Mouse (Mus musculus): ENCODE data around the gene Cenpx. TPM values are rescaled to one million over a fixed set of nuclear protein-coding genes. Genes with fewer than 3 reads are reported as not detected.

The Cenpx gene
- polyA plus RNA-seq, 1 experiment from 2014 or later, result 106 TPM

DNA sequence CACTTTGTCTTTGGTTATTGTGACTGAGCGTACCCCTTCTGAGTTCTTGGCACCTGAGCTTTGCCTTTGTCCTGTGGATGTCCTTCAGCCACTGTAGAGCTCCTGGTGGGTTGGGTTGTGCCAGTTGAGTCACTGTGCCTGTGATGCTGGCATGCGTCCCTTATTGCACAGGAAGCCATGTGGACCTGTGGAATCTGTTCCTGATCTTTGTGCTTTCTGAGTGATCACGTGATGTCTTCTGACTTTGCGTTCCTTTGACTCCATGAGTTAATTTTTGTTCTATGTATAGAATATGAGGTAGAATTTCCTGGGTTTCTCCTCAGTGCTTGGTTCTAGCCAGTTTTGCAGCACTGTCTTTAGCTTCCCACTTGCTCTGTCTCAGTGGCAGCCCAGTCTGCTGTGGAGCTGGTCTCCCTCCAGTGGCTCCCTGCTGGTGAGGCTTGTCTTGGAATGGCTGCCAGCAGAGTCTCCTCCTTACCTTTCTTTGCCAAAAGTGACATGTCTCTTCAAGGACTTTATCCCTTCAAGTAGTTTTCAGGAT is 21.0 kb downstream of the Cenpx start:
- H3K4me3 ChIP-seq (ENCODE audit: low read length), result no peak overlapping the region
- no peaks in the 10 kb centered on the region for H3K9me3 ChIP-seq (ENCODE audit: control insufficient read depth, low read length)
- H3K4me2 ChIP-seq (ENCODE audit: low read length), result no peak overlapping the region
- no peak overlapping the region for H3K9ac ChIP-seq (ENCODE audit: low read depth, low read length)
- H3K27ac ChIP-seq (ENCODE audit: low read depth, low read length), result no peak overlapping the region
- ATAC-seq, result no peak
- peaks cover 10% of the 10 kb centered on the region for H3K36me3 ChIP-seq (ENCODE audit: control insufficient read depth, insufficient read depth, low read length)
- WGBS, result 94% methylated on average over 4 of the region's 4 CpGs
- no peaks in the 10 kb centered on the region for H3K4me1 ChIP-seq (ENCODE audit: control insufficient read depth, insufficient read depth, low read depth, low read length)
- no peaks in the 10 kb centered on the region for H3K27me3 ChIP-seq (replicated peaks; ENCODE audit: control insufficient read depth, insufficient read depth, low read length)

DNA sequence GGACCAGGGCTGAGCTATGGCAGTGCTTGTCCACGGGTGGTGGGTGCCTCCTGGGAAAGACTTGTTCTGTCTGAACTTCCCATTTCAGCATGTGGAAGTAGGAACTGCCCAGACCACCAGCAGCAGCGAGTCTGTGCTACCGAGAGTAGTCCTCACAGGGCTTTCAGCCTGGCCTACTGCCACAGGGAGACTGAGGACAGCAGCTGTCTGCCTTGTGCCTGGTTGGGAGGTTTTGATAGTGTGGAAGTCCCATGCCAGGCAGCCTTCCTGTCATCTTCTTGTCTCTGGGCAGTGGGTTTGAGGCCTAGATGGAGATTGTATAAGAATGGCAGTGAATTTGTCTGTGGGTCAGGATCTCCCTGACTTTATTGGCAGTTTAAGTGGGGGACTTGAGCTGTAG is 24.2 kb downstream of the Cenpx start:
- Histone ChIP-seq H3K36me3 (ENCODE audit: control insufficient read depth, insufficient read depth, low read length) (peaks cover 11% of the 10 kb centered on the region), H3K9me3 (ENCODE audit: control insufficient read depth, low read length) (no peaks in the 10 kb centered on the region), H3K4me3 (ENCODE audit: low read length) (no peak overlapping the region), H3K27ac (ENCODE audit: low read depth, low read length) (no peak overlapping the region), H3K9ac (ENCODE audit: low read depth, low read length) (no peak overlapping the region), H3K4me2 (ENCODE audit: low read length) (no peak overlapping the region), H3K27me3 (replicated peaks; ENCODE audit: control insufficient read depth, insufficient read depth, low read length) (no peaks in the 10 kb centered on the region), H3K4me1 (ENCODE audit: control insufficient read depth, insufficient read depth, low read depth, low read length) (no peaks in the 10 kb centered on the region)
- no peak for ATAC-seq
- 63% methylated on average over 3 of the region's 3 CpGs for WGBS

DNA sequence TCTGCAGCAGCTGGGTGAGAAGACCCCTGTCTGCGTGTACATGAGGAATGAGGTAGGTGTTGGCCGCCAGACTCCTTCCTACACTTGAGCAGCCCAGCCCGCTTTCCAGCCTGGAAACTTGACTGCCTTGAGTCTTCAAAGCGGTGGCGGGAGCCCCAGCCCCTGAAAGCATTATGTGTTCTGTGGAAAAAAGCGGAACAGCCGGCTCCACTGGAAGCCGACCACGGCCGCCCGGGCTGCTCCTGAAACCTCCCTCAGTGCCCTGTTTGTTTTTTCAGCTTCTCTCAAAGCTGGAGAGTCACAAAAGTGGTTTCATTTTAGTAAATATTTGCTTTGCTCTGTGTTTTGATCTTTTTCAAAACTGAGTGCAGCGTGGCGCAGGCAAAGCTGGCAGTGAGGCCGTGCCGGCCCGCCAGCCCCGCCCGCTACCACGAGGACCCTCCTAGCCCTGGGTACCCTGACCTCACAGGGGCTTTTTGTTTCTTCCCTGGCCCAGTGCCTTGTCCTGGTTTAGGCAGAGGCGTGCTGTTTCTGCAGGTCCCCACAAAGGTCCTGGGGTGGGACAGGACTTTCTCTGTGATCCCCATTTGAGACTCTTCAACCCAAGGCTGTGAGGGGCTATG is 26.8 kb downstream of the Cenpx start:
- no peak for ATAC-seq
- Histone ChIP-seq H3K9me3 (ENCODE audit: control insufficient read depth, low read length) (no peaks in the 10 kb centered on the region), H3K4me2 (ENCODE audit: low read length) (no peak overlapping the region), H3K27me3 (replicated peaks; ENCODE audit: control insufficient read depth, insufficient read depth, low read length) (no peaks in the 10 kb centered on the region), H3K4me3 (ENCODE audit: low read length) (no peak overlapping the region), H3K36me3 (ENCODE audit: control insufficient read depth, insufficient read depth, low read length) (peaks cover 8% of the 10 kb centered on the region), H3K27ac (ENCODE audit: low read depth, low read length) (peak overlapping the region; percentile 20; the same call in 1 of the 2 replicates), H3K9ac (ENCODE audit: low read depth, low read length) (no peak overlapping the region), H3K4me1 (ENCODE audit: control insufficient read depth, insufficient read depth, low read depth, low read length) (no peaks in the 10 kb centered on the region)
- 77% methylated on average over 20 of the region's 20 CpGs for WGBS

DNA sequence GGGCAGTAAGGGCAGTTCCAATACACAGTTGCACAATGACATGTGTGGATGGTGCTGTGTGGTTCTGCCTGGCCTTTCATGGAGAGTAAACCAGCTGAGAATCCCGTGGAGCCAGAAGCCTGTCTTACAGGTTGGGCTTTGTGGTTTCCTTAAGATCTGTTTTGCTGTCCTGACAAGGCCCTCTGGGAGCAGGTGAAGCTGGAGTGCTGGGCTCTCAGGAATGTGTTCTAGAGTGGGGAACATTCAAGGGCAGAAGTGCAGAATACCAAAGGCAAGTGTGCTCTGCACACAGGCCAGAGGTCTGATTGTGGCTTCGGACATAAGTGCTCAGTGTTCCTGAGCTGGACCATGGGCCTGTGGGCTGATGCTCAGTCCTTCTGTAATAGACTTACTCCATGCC is 28.9 kb downstream of the Cenpx start:
- H3K4me2 ChIP-seq (ENCODE audit: low read length), result no peak overlapping the region
- no peaks in the 10 kb centered on the region for H3K27me3 ChIP-seq (replicated peaks; ENCODE audit: control insufficient read depth, insufficient read depth, low read length)
- ATAC-seq, result no peak
- peaks cover 8% of the 10 kb centered on the region for H3K36me3 ChIP-seq (ENCODE audit: control insufficient read depth, insufficient read depth, low read length)
- no peak overlapping the region for H3K4me3 ChIP-seq (ENCODE audit: low read length)
- no peaks in the 10 kb centered on the region for H3K9me3 ChIP-seq (ENCODE audit: control insufficient read depth, low read length)
- no peaks in the 10 kb centered on the region for H3K4me1 ChIP-seq (ENCODE audit: control insufficient read depth, insufficient read depth, low read depth, low read length)
- 86% methylated on average over 2 of the region's 2 CpGs for WGBS
- no peak overlapping the region for H3K27ac ChIP-seq (ENCODE audit: low read depth, low read length)
- no peak overlapping the region for H3K9ac ChIP-seq (ENCODE audit: low read depth, low read length)

DNA sequence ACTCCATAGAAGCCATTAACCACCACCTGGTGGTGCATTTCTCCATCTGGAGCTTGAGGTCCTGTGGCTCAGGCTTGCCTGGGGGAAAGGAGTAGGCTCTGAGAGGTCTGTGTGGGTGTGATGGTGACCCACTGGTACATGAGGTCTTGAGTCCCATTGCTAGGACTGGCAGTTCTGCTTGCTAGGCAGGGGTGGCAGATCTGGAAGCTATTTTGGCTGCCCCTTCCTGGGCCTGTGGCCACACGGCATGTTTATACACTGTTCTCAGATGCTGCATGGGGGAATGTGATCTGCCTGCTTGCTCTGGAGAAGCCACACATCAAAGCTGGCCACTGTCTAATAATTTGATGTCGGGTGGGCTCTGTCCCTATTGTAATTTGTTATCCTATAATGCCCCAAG is 29.5 kb downstream of the Cenpx start:
- Histone ChIP-seq H3K36me3 (ENCODE audit: control insufficient read depth, insufficient read depth, low read length) (peaks cover 7% of the 10 kb centered on the region), H3K4me1 (ENCODE audit: control insufficient read depth, insufficient read depth, low read depth, low read length) (no peaks in the 10 kb centered on the region), H3K27ac (ENCODE audit: low read depth, low read length) (no peak overlapping the region), H3K9ac (ENCODE audit: low read depth, low read length) (no peak overlapping the region), H3K4me3 (ENCODE audit: low read length) (no peak overlapping the region), H3K9me3 (ENCODE audit: control insufficient read depth, low read length) (no peaks in the 10 kb centered on the region), H3K4me2 (ENCODE audit: low read length) (no peak overlapping the region), H3K27me3 (replicated peaks; ENCODE audit: control insufficient read depth, insufficient read depth, low read length) (no peaks in the 10 kb centered on the region)
- no peak for ATAC-seq
- 96% methylated on average over 2 of the region's 2 CpGs for WGBS

DNA sequence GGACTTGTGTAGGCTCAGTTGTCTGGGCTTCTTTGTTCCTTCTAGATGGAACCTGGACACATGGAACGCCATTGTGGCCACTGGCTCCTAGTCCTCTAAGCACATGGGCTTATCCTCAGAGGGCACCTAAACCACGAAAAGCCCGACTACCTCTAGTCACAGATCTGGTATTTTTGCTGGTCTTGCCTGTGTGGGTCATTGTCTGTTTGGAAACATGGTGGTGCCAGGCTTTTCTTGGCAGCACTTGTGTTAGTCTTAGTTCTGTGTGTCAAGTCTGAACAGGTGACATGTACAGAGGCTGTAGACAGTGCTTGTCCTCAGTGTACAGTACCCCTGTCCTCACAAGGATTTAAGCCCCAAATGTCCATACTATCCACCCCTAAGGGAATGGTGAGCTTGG is 30.0 kb downstream of the Cenpx start:
- Histone ChIP-seq H3K36me3 (ENCODE audit: control insufficient read depth, insufficient read depth, low read length) (peaks cover 5% of the 10 kb centered on the region; the same call in 1 of the 2 replicates), H3K27me3 (replicated peaks; ENCODE audit: control insufficient read depth, insufficient read depth, low read length) (no peaks in the 10 kb centered on the region), H3K27ac (ENCODE audit: low read depth, low read length) (no peak overlapping the region), H3K9me3 (ENCODE audit: control insufficient read depth, low read length) (no peaks in the 10 kb centered on the region), H3K4me3 (ENCODE audit: low read length) (no peak overlapping the region), H3K4me1 (ENCODE audit: control insufficient read depth, insufficient read depth, low read depth, low read length) (no peaks in the 10 kb centered on the region), H3K9ac (ENCODE audit: low read depth, low read length) (no peak overlapping the region), H3K4me2 (ENCODE audit: low read length) (no peak overlapping the region)
- no peak for ATAC-seq
- WGBS, result 93% methylated on average over 3 of the region's 3 CpGs

DNA sequence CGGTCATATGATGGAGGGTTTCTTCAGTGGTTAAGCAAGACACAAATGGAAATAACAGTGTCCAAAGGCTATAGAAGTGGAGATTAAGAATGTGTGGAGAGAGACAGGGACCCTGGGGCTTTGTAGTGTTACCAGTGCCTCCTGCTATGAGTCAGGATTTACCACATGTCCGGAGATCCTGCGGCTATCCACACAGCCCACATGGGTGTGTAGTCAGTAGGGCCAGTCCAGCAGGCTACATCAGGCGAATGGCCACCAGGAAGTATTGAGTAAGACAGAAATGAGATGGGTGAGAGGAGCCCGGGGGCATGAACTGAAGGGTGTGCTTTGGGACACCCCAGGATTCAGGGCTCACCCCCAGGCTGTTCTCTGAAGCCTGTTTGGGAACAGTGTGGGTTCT is 30.9 kb downstream of the Cenpx start:
- Histone ChIP-seq H3K36me3 (ENCODE audit: control insufficient read depth, insufficient read depth, low read length) (peaks cover 9% of the 10 kb centered on the region; the same call in 1 of the 2 replicates), H3K4me2 (ENCODE audit: low read length) (no peak overlapping the region), H3K9ac (ENCODE audit: low read depth, low read length) (no peak overlapping the region), H3K27ac (ENCODE audit: low read depth, low read length) (no peak overlapping the region), H3K9me3 (ENCODE audit: control insufficient read depth, low read length) (no peaks in the 10 kb centered on the region), H3K27me3 (replicated peaks; ENCODE audit: control insufficient read depth, insufficient read depth, low read length) (no peaks in the 10 kb centered on the region), H3K4me3 (ENCODE audit: low read length) (no peak overlapping the region), H3K4me1 (ENCODE audit: control insufficient read depth, insufficient read depth, low read depth, low read length) (no peaks in the 10 kb centered on the region)
- ATAC-seq, result no peak
- 95% methylated on average over 5 of the region's 5 CpGs for WGBS

DNA sequence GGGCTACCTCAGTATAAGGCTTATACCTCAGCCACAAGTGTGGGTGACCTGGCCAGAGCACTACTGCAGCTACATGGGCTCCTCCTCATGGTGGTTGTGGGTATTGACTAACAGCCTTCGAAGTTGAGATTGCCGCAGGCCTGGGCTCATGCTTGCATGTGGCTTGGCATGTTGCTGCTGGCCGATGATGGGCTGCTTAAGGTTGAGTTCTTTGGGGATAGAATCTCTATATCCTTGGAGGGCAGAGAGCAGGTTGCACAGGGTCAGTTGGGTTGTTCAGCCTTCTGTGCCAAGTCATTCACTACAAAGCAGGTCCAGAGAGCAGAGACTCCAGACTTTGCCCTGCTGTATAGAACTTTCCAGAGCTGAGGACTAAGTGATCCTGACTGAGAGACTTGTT is 33.6 kb downstream of the Cenpx start:
- Histone ChIP-seq H3K4me2 (ENCODE audit: low read length) (no peak overlapping the region), H3K27me3 (replicated peaks; ENCODE audit: control insufficient read depth, insufficient read depth, low read length) (no peaks in the 10 kb centered on the region), H3K9ac (ENCODE audit: low read depth, low read length) (no peak overlapping the region), H3K9me3 (ENCODE audit: control insufficient read depth, low read length) (no peaks in the 10 kb centered on the region), H3K4me3 (ENCODE audit: low read length) (no peak overlapping the region), H3K4me1 (ENCODE audit: control insufficient read depth, insufficient read depth, low read depth, low read length) (no peaks in the 10 kb centered on the region), H3K27ac (ENCODE audit: low read depth, low read length) (no peak overlapping the region), H3K36me3 (ENCODE audit: control insufficient read depth, insufficient read depth, low read length) (peaks cover 5% of the 10 kb centered on the region; the same call in 1 of the 2 replicates)
- WGBS, result 86% methylated on average over 3 of the region's 3 CpGs
- ATAC-seq, result no peak

DNA sequence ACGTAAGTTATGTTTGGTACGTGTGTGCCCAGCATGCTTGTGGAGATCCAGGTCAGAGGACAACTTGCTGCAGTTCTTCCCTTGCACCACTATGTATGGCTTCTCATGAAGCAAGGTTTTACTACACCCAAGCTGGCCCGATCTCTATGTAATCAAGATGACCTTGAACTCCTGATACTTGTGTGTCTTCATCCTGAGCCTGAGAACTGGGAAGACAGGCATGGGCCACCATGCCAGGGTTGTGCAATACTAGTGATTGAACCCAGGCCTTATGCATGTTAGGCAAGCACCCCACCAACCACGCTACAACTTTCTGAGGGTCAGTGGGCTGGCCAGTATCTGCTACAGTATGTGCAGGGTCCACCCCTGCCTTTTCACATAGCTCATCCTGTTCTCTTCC is 36.6 kb downstream of the Cenpx start:
- Histone ChIP-seq H3K9ac (ENCODE audit: low read depth, low read length) (no peak overlapping the region), H3K27ac (ENCODE audit: low read depth, low read length) (no peak overlapping the region), H3K4me3 (ENCODE audit: low read length) (no peak overlapping the region), H3K36me3 (ENCODE audit: control insufficient read depth, insufficient read depth, low read length) (peaks cover 5% of the 10 kb centered on the region; the same call in 1 of the 2 replicates), H3K4me1 (ENCODE audit: control insufficient read depth, insufficient read depth, low read depth, low read length) (peaks cover 7% of the 10 kb centered on the region), H3K9me3 (ENCODE audit: control insufficient read depth, low read length) (no peaks in the 10 kb centered on the region), H3K4me2 (ENCODE audit: low read length) (no peak overlapping the region), H3K27me3 (replicated peaks; ENCODE audit: control insufficient read depth, insufficient read depth, low read length) (no peaks in the 10 kb centered on the region)
- 91% methylated on average over 4 of the region's 4 CpGs for WGBS
- ATAC-seq, result no peak
